Mouse (Mus musculus): ENCODE data around the gene Pde11a.

The Pde11a gene

DNA sequence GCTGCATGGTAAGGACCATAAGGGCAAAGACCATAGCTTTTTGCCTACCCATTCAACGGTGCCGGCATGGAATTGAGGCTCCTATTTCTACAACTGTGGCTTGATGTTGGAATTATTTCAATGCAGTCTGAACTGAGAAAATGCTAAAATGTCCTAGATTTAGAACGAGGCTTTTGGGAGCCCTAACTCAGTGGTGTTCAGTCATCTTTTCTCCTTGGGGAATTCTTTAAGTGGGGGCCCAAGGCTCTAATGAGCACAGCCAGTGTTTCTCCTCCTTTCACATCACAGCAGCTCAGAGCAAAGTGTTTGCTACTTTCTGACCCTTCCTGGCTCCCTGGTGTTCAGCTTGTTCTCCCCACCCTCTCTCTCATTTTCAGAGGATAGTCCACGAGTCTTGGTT is 175.8 kb downstream of the Pde11a start:
- no peak for DNase-seq (ENCODE audit: low read depth)

DNA sequence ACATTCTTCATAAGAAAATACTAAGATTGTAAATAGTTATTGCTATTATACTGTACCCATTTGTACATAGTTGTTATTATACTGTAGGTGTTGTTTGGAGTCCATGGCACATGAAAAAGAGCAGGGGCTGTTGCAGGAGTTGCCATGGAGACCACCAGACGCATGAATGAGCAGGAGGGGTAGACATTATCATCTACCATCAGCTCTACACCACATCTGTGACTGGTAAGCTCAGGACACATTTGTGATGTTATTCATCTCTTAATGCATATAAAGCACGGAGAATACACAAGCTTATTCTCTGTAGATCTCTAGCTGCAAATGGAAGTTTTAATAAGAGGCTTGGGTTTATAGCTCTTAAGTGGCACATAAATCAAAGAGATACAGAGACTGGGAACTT is 179.6 kb downstream of the Pde11a start:
- DNase-seq (ENCODE audit: low read depth), result no peak

DNA sequence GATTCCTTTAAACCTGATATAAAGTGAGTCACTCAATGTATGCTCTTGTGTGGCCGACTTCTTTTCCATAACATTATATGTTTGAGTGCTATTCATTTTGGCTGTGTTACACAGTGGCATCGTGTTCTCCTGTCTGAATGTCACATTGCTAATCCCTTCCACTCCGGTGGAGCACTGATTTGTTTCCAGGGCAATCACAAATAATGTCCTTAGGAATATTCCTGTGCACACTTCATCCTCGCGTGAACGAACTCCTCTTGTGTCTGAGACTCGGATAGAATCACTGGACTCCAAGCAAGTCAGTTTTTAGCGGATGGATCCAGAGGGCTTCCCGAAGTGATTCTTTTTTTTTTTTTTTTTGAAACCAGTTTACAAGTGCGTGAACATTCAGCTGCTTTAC is 197.4 kb downstream of the Pde11a start:
- DNase-seq (ENCODE audit: low read depth), result no peak

DNA sequence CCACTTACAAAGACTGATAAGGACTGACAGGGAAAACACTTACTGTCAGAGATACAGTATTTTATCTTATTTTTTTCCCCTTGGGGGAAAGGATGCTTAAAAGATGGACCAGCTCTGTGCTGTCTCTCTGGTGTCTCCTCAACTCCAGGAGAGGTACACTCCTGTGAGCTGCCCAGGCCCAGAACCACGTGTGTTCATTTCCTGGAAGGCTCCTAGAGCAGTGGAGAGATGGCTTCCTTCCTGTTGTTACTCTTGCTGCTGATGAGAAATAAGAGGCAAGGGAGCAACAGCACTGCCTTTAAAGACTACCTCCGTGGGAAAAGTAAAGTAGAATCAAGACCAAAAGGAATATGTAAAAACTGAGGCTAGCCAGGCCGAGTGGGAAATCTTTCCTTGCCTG is 205.6 kb downstream of the Pde11a start:
- no peak for DNase-seq (ENCODE audit: low read depth)

DNA sequence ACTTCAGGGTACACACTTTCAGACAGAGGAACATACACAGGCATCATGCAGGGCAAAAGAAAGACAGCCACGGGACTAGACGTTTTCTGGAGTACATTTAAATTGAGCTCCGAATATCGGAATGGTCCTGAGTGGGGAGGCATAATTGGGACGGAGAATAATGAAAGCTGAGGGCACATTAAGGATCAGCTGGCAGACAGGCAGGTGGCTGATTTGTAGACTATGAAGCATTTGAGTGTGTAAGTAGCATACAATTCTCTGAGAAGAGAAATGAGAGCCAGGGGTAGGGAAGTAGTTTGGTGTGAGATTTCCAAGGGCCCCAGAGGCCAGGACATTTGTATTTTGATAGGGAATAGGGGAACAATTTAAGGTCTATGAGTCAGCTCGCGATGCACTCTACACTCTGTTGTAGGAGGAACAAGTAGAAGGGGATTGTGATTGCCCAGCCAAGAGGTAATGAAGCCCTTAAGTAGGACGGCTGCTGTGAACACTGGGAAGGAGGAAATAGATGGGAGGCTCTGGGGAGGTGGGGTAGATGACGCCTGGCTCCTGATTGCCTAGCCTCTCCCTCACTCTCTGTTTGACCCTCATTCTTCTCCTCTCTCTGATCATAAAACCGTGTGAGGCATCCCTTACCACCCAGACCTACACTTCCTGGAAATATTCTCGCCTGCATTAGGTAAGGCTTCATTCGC is 208.5 kb downstream of the Pde11a start:
- no peak for DNase-seq (ENCODE audit: low read depth)

DNA sequence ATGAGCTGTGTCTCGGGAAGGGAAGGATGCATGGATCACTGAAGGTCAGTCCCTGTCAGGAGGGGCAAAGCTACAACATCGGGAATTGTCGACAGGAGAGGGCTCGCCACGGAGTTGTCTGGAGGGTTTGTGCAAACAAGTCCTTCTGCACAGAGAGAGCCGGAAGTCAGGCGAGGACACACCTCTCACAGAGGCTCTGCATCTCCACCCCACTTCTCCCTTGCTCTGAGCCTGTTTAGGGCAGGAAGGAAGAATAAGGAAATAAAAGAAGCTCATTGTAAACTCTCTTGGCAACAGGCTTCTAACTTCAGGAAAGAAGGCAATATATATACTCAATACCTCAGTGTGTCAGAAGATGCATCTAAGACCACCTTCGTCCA is 209.5 kb downstream of the Pde11a start:
- no peak for DNase-seq (ENCODE audit: low read depth)

DNA sequence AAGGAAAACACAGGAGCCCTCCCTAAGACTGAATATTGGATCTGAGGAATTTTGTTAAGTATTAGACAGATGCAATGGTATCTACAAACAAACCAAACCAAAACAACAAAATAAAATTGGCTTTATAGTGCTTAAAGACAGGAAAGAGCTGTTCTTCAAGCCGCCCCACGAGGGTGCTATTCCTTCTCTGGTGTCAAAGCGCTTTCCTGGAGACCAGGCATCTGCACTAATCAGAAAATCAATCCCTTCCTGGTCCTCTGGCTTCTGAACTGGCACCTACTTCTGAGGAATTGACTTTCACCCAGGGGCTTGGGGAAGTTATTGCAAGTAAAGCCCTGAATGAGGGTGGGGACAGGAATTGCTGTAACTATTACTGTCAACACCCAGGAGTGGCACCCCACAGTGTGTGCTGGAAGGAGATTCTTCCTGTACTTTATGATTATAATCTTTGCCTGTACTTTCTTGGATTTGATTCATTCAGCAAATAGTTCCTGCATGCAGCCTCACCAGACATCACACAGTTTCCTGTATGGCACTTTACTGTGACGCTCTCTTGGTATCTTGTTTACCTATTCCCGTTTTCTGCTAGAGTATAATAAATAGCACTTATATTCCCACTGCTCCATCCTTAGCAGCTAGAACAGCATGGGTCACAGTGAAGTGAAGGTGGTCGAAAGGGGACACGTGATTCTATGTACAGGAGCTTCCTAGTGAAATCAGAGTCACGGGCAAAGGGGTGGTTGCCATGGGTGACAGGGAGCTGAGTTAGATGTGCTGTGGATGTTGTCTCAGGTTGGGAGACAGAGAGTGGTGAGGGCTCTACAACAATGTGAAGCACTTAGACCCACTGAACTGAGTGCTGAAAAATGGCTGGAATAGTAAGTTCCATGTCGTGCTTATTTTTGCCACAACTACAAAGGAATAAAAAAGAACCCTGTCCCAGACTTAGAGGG is 210.2 kb downstream of the Pde11a start:
- peak; percentile 14 for DNase-seq (ENCODE audit: low read depth)

DNA sequence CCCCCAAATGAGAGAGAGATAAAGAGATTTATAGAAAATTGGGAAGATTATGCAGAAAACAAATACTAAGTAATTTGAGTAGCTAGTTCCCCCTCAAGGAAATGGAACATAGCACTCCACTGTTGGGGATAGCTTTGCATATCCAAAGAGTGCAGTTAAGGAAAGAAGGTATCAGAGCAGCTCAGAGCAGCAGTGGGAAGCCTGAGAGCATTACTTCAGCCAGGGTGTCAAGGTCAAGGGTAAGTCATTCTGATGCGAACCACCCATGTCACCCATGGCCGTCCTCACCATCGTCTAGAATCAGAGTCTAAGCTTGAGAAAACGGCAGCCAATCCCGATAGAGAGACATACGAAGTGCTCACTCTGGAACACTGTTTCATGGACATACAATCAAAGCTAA is 211.9 kb downstream of the Pde11a start:
- no peak for DNase-seq (ENCODE audit: low read depth)

DNA sequence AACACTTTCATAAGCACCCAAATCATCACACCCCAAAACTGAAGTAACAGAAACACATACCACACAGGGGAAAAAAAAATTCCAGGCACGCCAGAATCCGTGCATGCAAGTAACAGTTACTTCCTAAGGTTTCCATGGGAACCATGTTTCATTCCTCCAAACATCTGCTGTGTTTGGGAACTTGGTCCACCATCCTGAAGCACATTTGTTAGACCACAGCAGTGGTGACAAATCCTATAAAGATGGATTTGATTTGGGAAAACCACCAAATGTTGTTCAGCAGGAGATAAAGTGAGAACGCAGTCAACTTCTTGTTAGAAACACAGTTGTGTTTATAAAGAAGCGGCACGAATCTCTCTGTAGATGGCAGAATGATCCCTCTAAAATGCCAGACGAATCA is 213.8 kb downstream of the Pde11a start:
- no peak for DNase-seq (ENCODE audit: low read depth)

DNA sequence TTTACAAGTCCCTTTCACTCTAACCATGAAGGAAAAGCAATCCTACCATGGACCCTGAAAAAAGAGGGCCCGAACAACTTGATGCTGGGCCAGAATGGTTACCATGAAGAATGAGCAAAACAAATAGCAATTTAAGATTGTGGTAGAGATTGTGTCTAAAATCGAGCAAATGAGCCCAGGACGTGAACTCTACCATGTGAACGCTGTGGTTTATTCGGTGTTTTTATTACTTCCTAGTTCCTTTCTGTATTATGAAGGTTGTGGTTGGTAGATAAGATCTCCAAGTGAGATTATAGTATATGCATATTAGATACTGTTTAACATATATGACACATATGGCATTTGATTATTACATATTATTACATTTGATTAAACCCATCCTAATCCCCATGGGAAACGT is 216.4 kb downstream of the Pde11a start:
- peak; percentile 40 for DNase-seq (ENCODE audit: low read depth)

DNA sequence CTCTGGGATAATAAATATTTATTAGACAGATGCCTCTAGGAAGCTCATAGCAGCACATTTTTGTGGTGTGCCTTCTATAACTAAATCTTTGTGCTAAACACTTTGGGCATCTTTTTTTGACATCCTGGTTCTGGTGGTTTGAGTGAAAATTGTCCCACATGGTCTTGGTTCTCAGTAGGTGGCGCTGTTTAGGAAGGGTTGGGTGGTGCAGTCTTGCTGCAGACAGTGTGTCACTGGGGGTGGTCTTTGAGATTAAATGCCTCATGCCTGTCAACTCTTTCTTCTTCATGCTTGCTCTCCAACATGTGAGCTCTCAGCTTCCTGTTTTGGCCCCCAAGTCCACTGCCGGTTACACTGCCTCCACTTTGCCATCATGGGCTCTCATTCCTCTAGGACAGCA is 218.7 kb downstream of the Pde11a start:
- no peak for DNase-seq (ENCODE audit: low read depth)

DNA sequence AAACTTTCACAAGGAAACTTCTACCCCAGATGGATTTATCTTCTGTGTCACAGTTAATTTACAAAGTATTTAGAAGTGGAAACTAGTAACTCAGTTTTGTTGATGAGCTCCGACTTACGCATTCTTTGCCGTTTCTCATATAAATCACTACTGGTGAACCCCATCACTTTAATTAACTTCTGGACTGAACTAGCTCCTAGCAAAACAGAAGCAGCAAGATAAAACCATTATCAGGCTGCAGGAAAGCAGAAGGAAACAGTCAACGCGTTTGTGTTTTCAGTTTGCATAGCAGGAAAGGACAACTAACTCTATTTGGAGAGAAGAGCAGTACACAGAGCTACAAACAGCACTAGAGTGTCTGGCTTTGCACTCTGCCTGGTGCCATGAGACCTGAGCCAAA is 220.1 kb downstream of the Pde11a start:
- DNase-seq (ENCODE audit: low read depth), result no peak

DNA sequence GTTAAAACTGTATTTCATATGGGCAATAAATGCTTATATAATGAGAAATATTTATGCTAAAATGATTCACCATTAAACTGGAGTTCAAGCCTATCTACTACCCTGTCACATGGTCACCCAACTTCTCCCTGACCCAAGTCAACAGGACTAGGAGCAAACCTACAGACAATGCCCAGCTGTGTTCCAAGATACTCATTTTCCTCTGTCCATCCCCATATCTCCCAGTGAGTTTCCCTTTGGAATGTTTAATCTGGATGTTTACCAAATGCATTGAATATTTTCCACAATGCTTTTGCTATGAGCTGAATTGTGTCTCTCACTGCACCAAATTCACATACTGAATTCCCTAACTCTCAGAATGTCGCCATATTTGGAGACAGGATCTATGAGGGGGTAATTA is 221.4 kb downstream of the Pde11a start:
- DNase-seq (ENCODE audit: low read depth), result no peak

DNA sequence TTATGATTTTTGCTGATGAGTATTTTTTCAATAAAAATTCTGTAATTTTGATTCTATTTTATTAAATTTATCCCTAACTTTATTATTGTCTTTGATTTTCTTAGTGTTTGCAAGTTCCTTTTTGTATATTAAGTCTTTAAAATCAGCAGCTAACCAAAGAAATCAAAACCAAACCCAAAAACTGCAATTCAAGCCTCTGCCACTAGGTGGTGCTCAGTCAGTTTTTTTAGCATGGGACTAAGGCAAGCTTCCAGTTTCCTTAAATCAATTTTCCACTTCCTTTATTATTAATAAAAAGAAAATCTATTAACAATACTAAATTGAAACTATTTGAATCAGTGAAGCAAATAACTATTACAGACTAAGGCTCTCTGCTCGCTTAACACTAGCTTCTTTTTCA is 222.9 kb downstream of the Pde11a start:
- peak; percentile 57 for DNase-seq (ENCODE audit: low read depth)

DNA sequence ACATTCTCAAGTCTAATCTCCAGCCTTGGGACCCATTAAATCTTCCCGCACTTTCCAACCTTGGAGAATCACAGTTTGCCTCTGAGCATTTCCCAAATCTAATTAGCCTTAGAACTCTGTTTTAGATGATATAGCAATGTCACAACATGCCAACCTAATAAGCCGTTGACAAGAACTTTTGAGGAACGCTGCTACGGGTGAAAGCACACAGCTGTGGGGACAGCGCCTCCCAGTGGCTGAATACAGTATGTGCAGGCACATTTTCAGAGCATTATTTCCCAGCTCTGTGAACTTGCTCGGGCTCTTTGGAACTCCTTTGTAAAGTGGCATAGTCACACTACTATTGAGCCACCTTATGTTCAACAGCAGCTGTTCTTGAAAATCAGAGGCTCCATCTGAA is 223.8 kb downstream of the Pde11a start:
- DNase-seq (ENCODE audit: low read depth), result peak; percentile 62

DNA sequence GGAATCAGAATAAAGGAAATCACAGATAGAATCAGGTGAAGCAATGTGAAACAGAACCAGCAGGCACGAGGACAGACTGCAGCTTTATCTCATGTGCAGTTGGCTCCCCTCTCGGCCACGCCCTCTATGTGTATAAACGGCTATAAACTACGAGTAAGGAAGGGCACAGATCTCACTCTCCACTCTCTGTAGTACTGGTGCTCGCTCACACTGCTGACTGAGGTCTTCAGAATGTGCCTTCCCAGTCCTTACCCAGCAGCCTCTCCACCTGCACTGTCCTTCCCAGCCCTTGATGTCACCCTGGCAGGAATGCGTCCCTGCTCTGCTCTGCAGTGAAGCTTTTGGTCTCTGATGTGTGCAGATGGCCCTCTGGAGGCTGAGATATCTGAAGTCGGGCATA is 228.9 kb downstream of the Pde11a start:
- DNase-seq (ENCODE audit: low read depth), result peak; percentile 36

DNA sequence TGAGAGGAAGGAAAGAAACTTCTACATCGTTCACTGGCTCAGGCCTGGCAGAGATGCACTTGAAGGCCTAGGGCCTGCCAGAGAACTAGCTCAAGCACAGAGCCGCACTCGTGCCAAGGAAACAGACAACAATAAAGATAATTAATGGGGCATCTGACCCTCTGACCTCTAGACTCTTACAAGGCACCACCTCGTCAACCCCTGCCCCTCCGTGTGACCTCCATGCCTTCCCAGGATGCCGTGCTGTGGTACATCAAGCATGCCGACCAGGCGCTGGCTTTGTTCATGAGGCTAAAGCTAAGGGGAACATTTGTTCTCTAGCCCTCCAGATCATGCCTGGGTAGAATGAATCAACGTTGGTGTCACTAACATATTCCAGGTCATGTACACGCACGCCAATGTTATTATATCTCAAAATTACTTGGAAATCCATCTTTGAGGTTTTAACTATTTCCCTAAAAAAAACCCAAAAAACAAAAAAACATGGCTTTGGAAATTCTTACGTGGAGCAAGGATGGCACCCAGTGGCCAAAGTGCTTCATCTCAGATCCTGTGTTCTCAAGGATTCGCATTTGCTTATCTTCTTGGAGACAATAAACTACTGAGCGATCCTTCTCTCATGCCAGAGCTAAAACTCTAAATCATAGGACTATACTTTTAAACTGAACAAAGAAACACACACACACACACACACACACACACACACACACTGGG is 236.5 kb downstream of the Pde11a start:
- peak; percentile 31 for DNase-seq (ENCODE audit: low read depth)

DNA sequence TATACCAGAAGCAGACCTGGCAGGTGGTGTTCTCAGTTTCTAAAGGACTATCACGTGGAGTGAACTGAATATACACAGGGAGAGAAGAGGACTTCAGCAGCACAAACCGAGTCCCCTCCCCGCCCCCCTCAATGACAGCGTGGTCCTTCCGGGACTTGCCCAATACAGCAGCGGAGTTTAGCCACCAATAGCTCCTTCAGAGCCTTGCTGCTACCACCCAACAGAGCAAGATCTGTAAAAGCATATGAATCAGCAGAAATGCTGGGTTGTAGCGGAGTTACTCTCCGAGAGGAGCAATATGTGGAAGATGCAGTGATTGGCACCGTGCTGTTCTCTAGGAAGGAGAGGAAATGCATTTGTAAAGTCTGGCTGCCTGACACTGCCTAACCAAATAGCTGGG is 238.0 kb downstream of the Pde11a start:
- DNase-seq (ENCODE audit: low read depth), result no peak

DNA sequence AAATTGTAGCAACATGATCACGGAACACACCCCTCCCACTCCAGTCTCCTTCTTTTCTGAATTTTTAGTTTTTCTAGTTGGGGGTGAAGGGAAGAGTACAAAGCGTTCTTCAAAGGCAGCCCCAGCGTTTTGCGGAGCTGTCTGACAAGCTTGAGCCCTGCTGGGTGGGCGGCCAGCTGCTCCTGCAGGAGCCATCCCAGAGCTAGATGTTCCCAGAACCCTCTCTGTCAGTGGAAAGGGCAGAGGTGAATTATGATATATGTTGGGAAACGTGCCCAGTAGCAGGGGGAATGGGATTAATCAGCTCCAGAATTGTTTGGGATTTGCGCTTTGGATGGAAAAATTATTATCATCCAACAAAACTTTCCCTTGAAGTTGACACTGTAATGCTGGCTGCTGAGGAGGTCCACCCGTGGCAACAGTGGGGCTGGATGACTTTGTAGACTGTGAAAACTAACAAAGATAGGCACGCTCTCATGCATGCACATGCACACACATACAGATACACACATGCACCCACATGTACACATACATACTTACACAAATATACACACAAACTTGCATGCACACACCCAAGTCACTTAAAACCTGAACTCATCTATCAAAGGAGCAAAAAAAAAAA is 238.7 kb downstream of the Pde11a start:
- DNase-seq (ENCODE audit: low read depth), result no peak

DNA sequence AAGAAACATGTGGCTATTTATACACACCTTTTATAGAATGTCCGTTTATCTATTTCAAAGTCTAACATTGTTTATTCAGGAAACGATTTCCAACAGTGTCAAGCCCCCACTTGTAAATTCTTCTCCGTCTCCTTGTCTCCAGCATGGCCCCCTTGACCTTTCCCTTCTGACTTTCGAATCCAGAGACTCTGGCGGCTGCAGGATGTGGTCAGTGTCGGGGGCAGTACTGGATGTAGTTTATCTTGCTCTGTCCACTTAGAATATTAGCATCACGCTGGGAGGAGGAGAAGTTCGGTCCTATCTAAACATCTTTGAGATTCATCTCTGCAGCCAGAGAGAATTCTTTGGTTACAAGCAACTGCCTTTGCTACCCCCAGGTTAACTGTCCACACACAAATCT is 240.2 kb downstream of the Pde11a start:
- no peak for DNase-seq (ENCODE audit: low read depth)

DNA sequence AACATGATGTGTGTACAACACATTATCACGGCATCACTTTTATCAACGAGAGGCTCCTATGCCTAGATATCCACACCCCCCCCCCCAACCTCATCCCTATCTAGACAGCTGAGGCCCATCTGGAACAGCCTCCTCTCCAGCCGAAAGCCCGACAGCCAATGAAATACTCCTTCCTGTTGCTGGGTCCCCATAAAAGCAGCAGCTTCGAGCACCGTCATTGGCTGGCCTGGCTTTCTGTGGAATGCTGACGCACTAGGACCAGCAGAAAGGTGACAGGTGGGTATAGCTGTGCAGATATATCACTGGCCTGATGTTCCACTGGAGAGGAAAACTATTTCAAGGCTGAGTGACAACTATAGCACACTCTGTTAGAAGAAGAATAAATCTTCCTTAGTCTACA is 240.7 kb downstream of the Pde11a start:
- no peak for DNase-seq (ENCODE audit: low read depth)

DNA sequence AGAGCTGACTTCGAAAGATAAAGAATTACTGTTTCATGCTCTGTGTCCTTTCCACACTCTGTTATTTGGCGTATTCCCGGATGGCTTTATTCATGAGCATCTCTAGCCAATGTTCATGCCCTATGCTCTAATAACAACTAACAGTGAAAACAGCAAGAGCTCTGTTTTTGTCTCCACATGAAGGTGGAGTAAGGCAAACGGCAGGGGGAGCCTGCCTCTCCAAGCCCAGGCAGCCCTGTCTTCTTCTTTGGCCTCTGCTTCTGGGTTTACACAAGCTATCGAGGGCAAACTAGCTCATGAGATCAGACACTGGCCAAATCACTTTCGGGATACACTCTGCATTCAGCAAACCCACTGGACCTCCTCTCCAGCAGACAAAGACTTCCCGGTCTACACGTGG is 241.3 kb downstream of the Pde11a start:
- no peak for DNase-seq (ENCODE audit: low read depth)
